ENCODE assay signal across 21 mouse cellular contexts in genomic region chr13:46544608-46545007, GRCm38 (mm10). TPM values are rescaled to one million over a fixed set of nuclear protein-coding genes. Genes with fewer than 3 reads are reported as not detected.
DNase-seq lines count a peak whose midpoint lies in the region; ATAC-seq and TF ChIP-seq lines count a peak whose summit lies in the region.
"Had no signal": no experiment of that assay in that cellular context is flagged by ENCODE, and none has a peak within 500 bp of the region (broad histone marks: within the 10 kb centered on the region; RNA-seq: fewer than 3 reads in every experiment).

No protein-coding gene starts in this region.

- no peaks in the 10 kb centered on the region for H3K36me3 ChIP-seq in forebrain, postnatal 0 days (ENCODE audit: insufficient read depth)
- no peaks in the 10 kb centered on the region for H3K36me3 ChIP-seq in midbrain, embryonic 11.5 days (ENCODE audit: control insufficient read depth, insufficient read depth, low read length)
- H3K36me3 ChIP-seq: G1E; neural tube, embryonic 12.5 days had no signal

- no peaks in the 10 kb centered on the region for H3K27me3 ChIP-seq in forebrain, postnatal 0 days (ENCODE audit: insufficient read depth, low read length)
- no peaks in the 10 kb centered on the region for H3K27me3 ChIP-seq in midbrain, embryonic 11.5 days (ENCODE audit: control insufficient read depth, insufficient read depth, low read length)
- H3K27me3 ChIP-seq: neural tube, embryonic 12.5 days had no signal

- TF ChIP-seq POLR2A in brain, embryonic 14.5 days (IDR thresholded peaks at IDR 0.05; ENCODE audit: borderline replicate concordance, extremely low read depth, insufficient read depth, insufficient read length, poor library complexity, severe bottlenecking), result no peak

- no peak overlapping the region for H3K9ac ChIP-seq in forebrain, postnatal 0 days
- H3K9ac ChIP-seq in midbrain, embryonic 11.5 days (ENCODE audit: low read length), result no peak overlapping the region
- H3K9ac ChIP-seq: neural tube, embryonic 12.5 days had no signal

- H3K4me3 ChIP-seq in forebrain, postnatal 0 days (ENCODE audit: low read depth, low read length), result no peak overlapping the region
- H3K4me3 ChIP-seq in midbrain, embryonic 11.5 days (ENCODE audit: low read depth, low read length), result no peak overlapping the region
- H3K4me3 ChIP-seq: neural tube, embryonic 12.5 days had no signal

- no peak for TF ChIP-seq CTCF in brain, embryonic 14.5 days (IDR thresholded peaks at IDR 0.05; ENCODE audit: borderline replicate concordance, extremely low read depth, insufficient read depth, insufficient read length)
- no peak for TF ChIP-seq CTCF in forebrain, postnatal 0 days (IDR thresholded peaks at IDR 0.05; ENCODE audit: low read depth)

- peak; percentile 25 to 36 for DNase-seq in cerebellum, postnatal 10 days
- DNase-seq in cerebellum, postnatal 14 days, result no peak
- peak; percentile 73 for DNase-seq in brain, embryonic 14.5 days (ENCODE audit: low read depth)
- no peak for DNase-seq in forebrain, postnatal 0 days
- no peak for DNase-seq in midbrain, embryonic 11.5 days (ENCODE audit: low spot score, missing footprints)
- DNase-seq in lung, postnatal 36 days, result no peak
- no peak for DNase-seq in retina, embryonic 14.5 days (ENCODE audit: low spot score)
- no peak for DNase-seq in kidney, adult 8-10 months
- DNase-seq: cerebellum, adult 18-20 months; heart, adult 18-20 months; heart, postnatal 10 days; kidney, adult 9 months; layer of hippocampus, postnatal 36 days; left cerebral cortex, postnatal 4 days; lung, adult 18-20 months; thymus, postnatal 36 days had no signal

- no peaks in the 10 kb centered on the region for H3K9me3 ChIP-seq in forebrain, postnatal 0 days (ENCODE audit: low read length)
- no peaks in the 10 kb centered on the region for H3K9me3 ChIP-seq in midbrain, embryonic 11.5 days (ENCODE audit: control insufficient read depth, low read length)
- H3K9me3 ChIP-seq: G1E; neural tube, embryonic 12.5 days had no signal

- 42% methylated on average over 6 of the region's 6 CpGs for WGBS in forebrain, postnatal 0 days
- WGBS in midbrain, embryonic 11.5 days, result 62% methylated on average over 6 of the region's 6 CpGs

- H3K4me1 ChIP-seq in forebrain, postnatal 0 days (ENCODE audit: insufficient read depth), result peaks cover 15% of the 10 kb centered on the region; the same call in 1 of the 2 replicates
- H3K4me1 ChIP-seq in midbrain, embryonic 11.5 days (ENCODE audit: control insufficient read depth, insufficient read depth, low read length), result peaks cover 15% of the 10 kb centered on the region

- H3K4me2 ChIP-seq in forebrain, postnatal 0 days (ENCODE audit: low read depth), result no peak overlapping the region
- no peak overlapping the region for H3K4me2 ChIP-seq in midbrain, embryonic 11.5 days

- H3K27ac ChIP-seq in forebrain, postnatal 0 days (ENCODE audit: low read depth, low read length), result 0 out of 2 replicates have a peak overlapping the region, but pooled peaks have one; percentile 21
- 0 out of 2 replicates have a peak overlapping the region, but pooled peaks have one; percentile 36 for H3K27ac ChIP-seq in midbrain, embryonic 11.5 days (ENCODE audit: low read depth, low read length)
- H3K27ac ChIP-seq: neural tube, embryonic 12.5 days had no signal

- no peak for ATAC-seq in forebrain, postnatal 0 days
- no peak for ATAC-seq in midbrain, embryonic 11.5 days (ENCODE audit: low FRiP score)
- ATAC-seq: CD4-positive, CD25-positive, alpha-beta regulatory T cell, adult 4 months; inflammation-experienced regulatory T-cells, adult 6 months had no signal

RNA-seq across cellular contexts. Expression of gene Cap2, which starts 43.0 kb away (rescaled TPM):
- polyA plus RNA-seq in brain, embryonic 14.5 days (2012; rRNA removed), result 13.0 and 18.3 TPM in 2 replicates
- total RNA-seq in forebrain, postnatal 0 days (2014; rRNA removed), result 16.5 and 19.7 TPM in 2 replicates
- 9.9 and 14.6 TPM in 2 replicates for polyA plus RNA-seq in forebrain, postnatal 0 days (2015; fragmentation: Nextera tagmentation; extraction: Ambion mirVana)
- 9.9 and 11.4 TPM in 2 replicates for polyA plus RNA-seq in midbrain, embryonic 11.5 days (2014; fragmentation: Nextera tagmentation; extraction: Ambion mirVana)
- polyA plus RNA-seq: G1E; liver, adult 2 months had no signal

Comparison
In these comparisons a context has a peak if more than half of its experiments do, and no peak if none do; other contexts are left out.
1. DNase-seq: peak in cerebellum, postnatal 10 days (2 of 2) and brain, embryonic 14.5 days (single experiment); none in cerebellum, postnatal 14 days (0 of 2), forebrain, postnatal 0 days (single experiment), midbrain, embryonic 11.5 days (single experiment), lung, postnatal 36 days (single experiment), retina, embryonic 14.5 days (single experiment) and kidney, adult 8-10 months (0 of 2).